Mouse (Mus musculus): ENCODE measurements around the gene Oasl1. TPM values are rescaled to one million over a fixed set of nuclear protein-coding genes. Genes with fewer than 3 reads are reported as not detected.

Gene Oasl1
- total and polyA plus RNA-seq, 2 experiments from 2014 or later, result 0.73 to 1.7 TPM

- Histone ChIP-seq H3K9ac (no peak overlapping the region), H3K36me3 (ENCODE audit: insufficient read depth) (no peaks in the 10 kb centered on the region), H3K27ac (ENCODE audit: low read depth, low read length) (no peak overlapping the region), H3K9me3 (ENCODE audit: low read length) (no peaks in the 10 kb centered on the region), H3K27me3 (ENCODE audit: insufficient read depth, low read length) (no peaks in the 10 kb centered on the region), H3K4me3 (ENCODE audit: low read depth, low read length) (no peak overlapping the region), H3K4me2 (ENCODE audit: low read depth) (no peak overlapping the region), H3K4me1 (ENCODE audit: insufficient read depth) (no peaks in the 10 kb centered on the region)
- WGBS, result 70% methylated on average over 6 of the region's 6 CpGs
- DNase-seq (no peak), ATAC-seq (no peak)
- TF ChIP-seq CTCF (IDR thresholded peaks at IDR 0.05; ENCODE audit: low read depth), result no peak
Measured at GRCm38 (mm10) chr5:114886801-114887200, 36.2 kb upstream of the Oasl1 start.

DNA sequence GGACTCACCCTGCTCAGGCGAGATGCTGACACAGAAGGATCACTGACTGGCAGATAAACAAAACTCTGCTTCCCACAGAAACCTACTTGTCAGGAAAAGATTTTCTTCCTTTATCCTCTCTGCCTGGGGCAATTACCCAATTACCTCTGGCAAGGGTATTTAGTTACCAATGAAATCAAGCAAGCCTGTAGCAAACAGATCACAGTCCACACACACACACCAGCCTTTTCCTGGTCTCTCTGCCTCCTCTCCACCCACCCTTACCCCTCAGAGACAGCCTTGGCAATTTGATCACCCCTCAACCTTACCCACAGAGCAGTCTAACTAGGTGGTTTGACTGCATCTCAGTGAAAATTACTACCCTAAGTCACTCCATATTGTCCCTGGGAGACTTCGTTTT lies 34.0 kb upstream of the Oasl1 start:
- no peak overlapping the region for H3K27ac ChIP-seq (ENCODE audit: low read depth, low read length)
- DNase-seq (no peak), ATAC-seq (no peak)
- no peak overlapping the region for H3K4me2 ChIP-seq (ENCODE audit: low read depth)
- H3K4me3 ChIP-seq (ENCODE audit: low read depth, low read length), result no peak overlapping the region
- no peaks in the 10 kb centered on the region for H3K36me3 ChIP-seq (ENCODE audit: insufficient read depth)
- no peak overlapping the region for H3K9ac ChIP-seq
- no peaks in the 10 kb centered on the region for H3K9me3 ChIP-seq (ENCODE audit: low read length)
- no peak for TF ChIP-seq CTCF (IDR thresholded peaks at IDR 0.05; ENCODE audit: low read depth)
- no peaks in the 10 kb centered on the region for H3K27me3 ChIP-seq (ENCODE audit: insufficient read depth, low read length)
- H3K4me1 ChIP-seq (ENCODE audit: insufficient read depth), result no peaks in the 10 kb centered on the region
- WGBS, result 71% methylated on average over 2 of the region's 2 CpGs

GRCm38 (mm10) chr5:114895542-114895941 lies 27.5 kb upstream of the Oasl1 start:
- TF ChIP-seq CTCF (IDR thresholded peaks at IDR 0.05; ENCODE audit: low read depth), result no peak
- 86% methylated on average over 4 of the region's 4 CpGs for WGBS
- ATAC-seq (no peak), DNase-seq (no peak)
- Histone ChIP-seq H3K4me3 (ENCODE audit: low read depth, low read length) (no peak overlapping the region), H3K27me3 (ENCODE audit: insufficient read depth, low read length) (peaks cover 3% of the 10 kb centered on the region; the same call in 1 of the 2 replicates), H3K9ac (no peak overlapping the region), H3K9me3 (ENCODE audit: low read length) (no peaks in the 10 kb centered on the region), H3K27ac (ENCODE audit: low read depth, low read length) (no peak overlapping the region), H3K36me3 (ENCODE audit: insufficient read depth) (no peaks in the 10 kb centered on the region), H3K4me2 (ENCODE audit: low read depth) (no peak overlapping the region), H3K4me1 (ENCODE audit: insufficient read depth) (no peaks in the 10 kb centered on the region)

GRCm38 (mm10) chr5:114896688-114897373 lies 26.2 kb upstream of the Oasl1 start, which contains the start of gene Oasl2:
Oasl2 (plus strand) TSS chr5:114896936.
- peaks cover 3% of the 10 kb centered on the region; the same call in 1 of the 2 replicates for H3K27me3 ChIP-seq (ENCODE audit: insufficient read depth, low read length)
- no peak within 1 kb of the TSS for H3K27ac ChIP-seq (ENCODE audit: low read depth, low read length)
- H3K4me3 ChIP-seq (ENCODE audit: low read depth, low read length), result no peak within 1 kb of the TSS
- DNase-seq (no peak), ATAC-seq (no peak)
- TF ChIP-seq CTCF (IDR thresholded peaks at IDR 0.05; ENCODE audit: low read depth), result no peak
- peak within 1 kb of the TSS; percentile 1 for H3K4me2 ChIP-seq (ENCODE audit: low read depth)
- H3K9me3 ChIP-seq (ENCODE audit: low read length), result no peaks in the 10 kb centered on the region
- no peaks in the 10 kb centered on the region for H3K36me3 ChIP-seq (ENCODE audit: insufficient read depth)
- H3K4me1 ChIP-seq (ENCODE audit: insufficient read depth), result no peaks in the 10 kb centered on the region
- WGBS, result 65% methylated on average over 13 of the region's 13 CpGs
- H3K9ac ChIP-seq, result no peak within 1 kb of the TSS

GRCm38 (mm10) chr5:114897374-114897793 lies 25.7 kb upstream of the Oasl1 start:
- H3K4me2 ChIP-seq (ENCODE audit: low read depth), result peak overlapping the region; percentile 1
- WGBS, result 10% methylated on average over 7 of the region's 7 CpGs

GRCm38 (mm10) chr5:114898857-114899256 lies 24.2 kb upstream of the Oasl1 start:
- no peak for TF ChIP-seq CTCF (IDR thresholded peaks at IDR 0.05; ENCODE audit: low read depth)
- Histone ChIP-seq H3K36me3 (ENCODE audit: insufficient read depth) (no peaks in the 10 kb centered on the region), H3K27ac (ENCODE audit: low read depth, low read length) (no peak overlapping the region), H3K27me3 (ENCODE audit: insufficient read depth, low read length) (peaks cover 3% of the 10 kb centered on the region; the same call in 1 of the 2 replicates), H3K4me1 (ENCODE audit: insufficient read depth) (no peaks in the 10 kb centered on the region), H3K4me3 (ENCODE audit: low read depth, low read length) (no peak overlapping the region), H3K9me3 (ENCODE audit: low read length) (no peaks in the 10 kb centered on the region), H3K4me2 (ENCODE audit: low read depth) (no peak overlapping the region), H3K9ac (no peak overlapping the region)
- WGBS, result 84% methylated on average over 7 of the region's 7 CpGs
- DNase-seq (no peak), ATAC-seq (no peak)

More at GRCm38 (mm10) chr5:114897374-114897793, 25.7 kb upstream of the Oasl1 start:
- Histone ChIP-seq H3K27ac (ENCODE audit: low read depth, low read length) (no peak overlapping the region), H3K36me3 (ENCODE audit: insufficient read depth) (no peaks in the 10 kb centered on the region), H3K9ac (no peak overlapping the region), H3K27me3 (ENCODE audit: insufficient read depth, low read length) (peaks cover 3% of the 10 kb centered on the region; the same call in 1 of the 2 replicates), H3K9me3 (ENCODE audit: low read length) (no peaks in the 10 kb centered on the region), H3K4me3 (ENCODE audit: low read depth, low read length) (no peak overlapping the region), H3K4me1 (ENCODE audit: insufficient read depth) (no peaks in the 10 kb centered on the region)
- no peak for ATAC-seq
- TF ChIP-seq CTCF (IDR thresholded peaks at IDR 0.05; ENCODE audit: low read depth), result no peak
- DNase-seq, result no peak

DNA sequence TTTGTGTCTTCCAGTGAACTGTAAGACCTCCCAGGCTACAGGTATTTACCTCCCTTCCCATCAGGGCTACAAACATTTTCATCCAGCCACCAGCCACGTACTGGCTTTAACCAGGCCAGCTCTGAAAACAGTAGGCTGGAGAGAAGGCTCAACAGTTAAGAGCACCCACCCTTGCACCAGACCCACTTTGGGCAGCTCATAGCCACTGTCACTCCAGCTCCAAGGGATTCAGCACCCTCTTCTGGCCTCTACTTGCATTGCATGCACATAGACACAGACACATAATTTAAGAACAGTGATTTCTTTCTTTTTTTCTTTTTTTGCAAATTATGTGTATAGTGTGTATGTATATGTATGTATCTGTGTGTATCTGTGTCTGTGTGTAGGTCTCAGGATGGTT lies 20.6 kb upstream of the Oasl1 start:
- WGBS, result 37% methylated on average over 1 of the region's 1 CpGs
- Histone ChIP-seq H3K4me1 (ENCODE audit: insufficient read depth) (no peaks in the 10 kb centered on the region), H3K9ac (no peak overlapping the region), H3K27me3 (ENCODE audit: insufficient read depth, low read length) (no peaks in the 10 kb centered on the region), H3K27ac (ENCODE audit: low read depth, low read length) (no peak overlapping the region), H3K4me3 (ENCODE audit: low read depth, low read length) (no peak overlapping the region), H3K36me3 (ENCODE audit: insufficient read depth) (no peaks in the 10 kb centered on the region), H3K9me3 (ENCODE audit: low read length) (no peaks in the 10 kb centered on the region), H3K4me2 (ENCODE audit: low read depth) (no peak overlapping the region)
- DNase-seq (peak; percentile 48), ATAC-seq (no peak)
- TF ChIP-seq CTCF (IDR thresholded peaks at IDR 0.05; ENCODE audit: low read depth), result peak; percentile 76

Data from forebrain, postnatal 0 days (tissue).